Mouse (Mus musculus): Measurements from ENCODE around the gene Mipol1. TPM values are rescaled to one million over a fixed set of nuclear protein-coding genes. Genes with fewer than 3 reads are reported as not detected.
"Not testable (repeated sequence)": the region's sequence is repeated elsewhere in the genome, so short reads cannot be mapped to it uniquely, and the experiment has no call there.

The Mipol1 gene
- total RNA-seq, 2 experiments from 2014 or later, result 8.1 to 8.4 TPM

DNA sequence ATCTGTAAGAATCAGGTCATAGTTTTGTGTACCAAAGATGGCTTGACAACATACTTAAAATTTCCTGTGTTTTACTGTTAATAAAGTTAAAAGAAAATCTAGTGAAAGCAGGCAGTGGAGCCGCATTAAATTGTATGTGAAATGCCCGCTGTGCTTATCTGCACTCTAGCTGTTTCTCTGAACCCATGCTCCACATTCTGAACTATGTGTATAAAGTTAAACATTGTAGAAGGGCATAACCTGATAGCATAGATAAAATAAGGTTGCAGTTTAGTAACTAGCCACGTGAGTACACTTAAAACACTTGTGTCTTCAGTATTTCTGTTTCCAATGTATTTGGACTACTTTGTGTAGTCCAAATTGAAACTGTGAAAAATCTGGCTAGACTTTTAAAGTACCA lies 183.6 kb downstream of the Mipol1 start:
- DNase-seq (ENCODE audit: low spot score in 2 of 2), result no peak

DNA sequence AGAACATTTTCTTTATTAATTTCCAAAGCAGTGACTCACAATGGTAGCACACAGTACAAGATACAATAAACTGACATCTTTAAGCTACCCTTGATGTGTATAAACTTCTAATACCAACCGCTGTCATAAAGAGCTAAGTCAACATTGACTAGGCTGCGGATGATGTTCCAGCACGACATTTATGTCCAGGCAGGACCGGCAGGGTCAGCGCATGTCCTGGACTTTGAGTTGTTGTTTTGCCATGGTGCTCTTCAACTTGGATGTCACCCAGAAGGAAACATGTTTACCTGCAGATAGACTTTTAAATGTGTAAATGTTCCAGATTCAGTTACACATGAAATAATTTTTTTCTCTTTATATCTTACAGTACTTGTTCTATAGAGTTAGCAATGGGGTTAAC lies 194.7 kb downstream of the Mipol1 start:
- no peak for DNase-seq (ENCODE audit: low spot score in 2 of 2)

DNA sequence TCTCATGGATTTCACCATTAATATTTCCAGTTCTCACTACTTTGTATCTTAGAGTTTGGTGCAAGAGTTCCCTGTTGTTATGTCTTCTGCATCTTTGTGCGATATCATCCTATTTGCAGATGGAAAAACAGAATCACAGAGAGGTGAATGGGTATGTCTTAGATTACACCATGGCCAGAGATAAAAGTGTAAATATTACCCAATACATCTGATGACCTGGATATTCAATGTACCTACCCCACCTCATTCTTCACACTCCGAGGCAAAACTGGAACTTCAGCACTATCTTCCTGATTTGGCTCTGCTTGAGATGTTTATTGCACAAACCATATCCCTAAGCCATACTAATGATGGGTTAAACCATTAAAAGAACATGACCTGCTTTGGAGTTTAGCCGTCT lies 198.0 kb downstream of the Mipol1 start:
- no peak for DNase-seq (ENCODE audit: low spot score in 2 of 2)

DNA sequence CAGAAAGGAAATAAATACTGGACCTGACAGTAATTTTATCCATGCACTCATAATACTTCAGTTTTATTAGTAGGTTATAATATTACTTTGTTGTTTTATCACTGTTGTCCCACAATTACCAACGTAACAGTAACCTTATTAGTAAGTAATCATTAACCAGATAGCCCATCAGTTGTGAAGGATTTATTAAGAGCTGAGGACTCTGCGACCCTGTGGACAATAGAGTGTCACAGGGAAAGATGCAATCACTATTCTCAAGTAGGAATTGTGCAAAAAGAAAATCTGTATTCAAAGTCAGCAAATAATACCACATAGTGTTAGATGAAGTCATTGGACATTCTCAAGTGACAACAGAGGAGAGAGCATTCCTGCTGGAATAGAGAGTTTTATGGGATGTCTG lies 198.5 kb downstream of the Mipol1 start:
- DNase-seq (ENCODE audit: low spot score in 2 of 2), result no peak

DNA sequence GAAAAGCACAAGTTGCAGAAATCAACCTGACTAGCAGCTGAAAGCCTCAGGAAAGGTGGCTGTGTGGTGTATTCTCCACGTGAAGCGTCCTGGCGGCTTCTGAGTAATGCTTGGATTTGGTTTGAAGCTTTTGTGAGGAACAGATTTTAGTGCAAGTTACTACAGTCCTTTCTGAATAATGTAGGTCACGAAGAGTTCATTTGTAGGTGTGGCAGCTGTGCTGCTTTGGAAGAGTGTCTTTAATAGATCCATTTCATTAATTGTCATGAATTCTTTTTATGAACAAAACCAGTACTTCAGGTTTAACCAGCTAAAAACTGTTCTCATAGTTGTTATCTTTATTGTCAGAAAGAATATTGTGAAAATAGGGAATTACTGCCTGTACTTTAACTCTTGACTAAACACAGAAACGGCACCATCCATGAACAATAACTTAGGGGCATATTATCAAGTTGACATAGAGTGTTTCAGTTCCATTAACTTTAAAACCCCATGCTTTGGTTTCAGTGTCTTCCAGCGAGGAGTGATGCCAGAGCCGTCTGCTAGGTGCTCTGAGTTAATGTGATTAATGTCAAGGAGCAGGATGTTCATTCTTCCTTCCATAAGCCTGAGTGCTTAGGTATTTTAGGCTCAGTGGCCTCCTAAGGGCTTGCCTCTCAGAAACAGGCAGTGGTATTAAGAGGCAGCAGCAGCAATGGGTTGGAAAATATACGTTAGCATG lies 206.9 kb downstream of the Mipol1 start:
- DNase-seq (ENCODE audit: low spot score in 2 of 2), result not testable (repeated sequence)

DNA sequence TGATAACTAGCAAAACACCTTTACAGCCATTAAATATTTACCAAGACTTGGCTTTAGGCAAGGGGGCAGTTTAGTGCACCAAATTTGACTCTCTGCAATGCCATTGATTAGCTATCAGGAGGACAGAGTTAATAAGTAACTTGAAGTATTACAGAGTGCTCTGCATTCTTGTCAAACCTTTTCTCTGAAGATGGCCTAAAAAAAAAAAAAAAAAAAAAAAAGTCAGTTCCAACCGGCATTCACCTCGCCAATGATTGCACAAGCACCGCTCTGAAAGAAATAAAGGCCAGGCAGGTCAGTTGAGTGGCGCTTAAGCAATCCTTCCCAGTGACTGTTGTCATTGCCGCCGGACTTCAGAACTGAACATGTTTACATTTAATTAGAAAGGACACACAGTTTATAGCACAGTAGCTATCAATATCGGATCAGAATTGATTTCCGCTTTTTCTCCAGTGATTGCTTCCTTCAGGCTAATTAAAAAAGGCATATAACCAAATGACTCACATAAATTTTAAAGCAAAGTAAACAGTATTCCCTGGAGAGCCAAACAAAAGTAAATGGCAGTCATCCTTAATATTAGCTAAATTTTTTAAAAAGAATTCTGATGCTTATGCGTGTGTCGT lies 214.2 kb downstream of the Mipol1 start:
- DNase-seq (ENCODE audit: low spot score in 2 of 2), result no peak

DNA sequence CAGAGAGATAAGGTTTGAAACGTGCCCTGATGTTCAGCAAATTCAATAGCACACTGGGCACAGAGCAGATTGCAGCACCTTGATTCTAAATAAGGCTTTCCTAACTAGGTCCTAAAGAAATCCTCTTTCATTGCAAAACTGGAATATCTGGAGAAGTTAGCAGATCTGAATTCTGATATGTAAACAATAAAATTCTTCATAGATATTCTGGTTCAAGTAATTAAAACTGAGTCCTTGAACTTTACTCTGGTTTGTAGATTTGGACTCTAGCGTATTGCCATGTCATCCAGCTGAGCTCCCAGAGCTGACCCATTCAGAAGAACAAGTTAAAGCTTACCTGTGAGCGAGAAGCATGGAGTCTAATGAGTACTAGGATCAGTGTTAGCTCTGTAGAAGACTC lies 217.1 kb downstream of the Mipol1 start:
- DNase-seq (ENCODE audit: low spot score in 2 of 2), result no peak

DNA sequence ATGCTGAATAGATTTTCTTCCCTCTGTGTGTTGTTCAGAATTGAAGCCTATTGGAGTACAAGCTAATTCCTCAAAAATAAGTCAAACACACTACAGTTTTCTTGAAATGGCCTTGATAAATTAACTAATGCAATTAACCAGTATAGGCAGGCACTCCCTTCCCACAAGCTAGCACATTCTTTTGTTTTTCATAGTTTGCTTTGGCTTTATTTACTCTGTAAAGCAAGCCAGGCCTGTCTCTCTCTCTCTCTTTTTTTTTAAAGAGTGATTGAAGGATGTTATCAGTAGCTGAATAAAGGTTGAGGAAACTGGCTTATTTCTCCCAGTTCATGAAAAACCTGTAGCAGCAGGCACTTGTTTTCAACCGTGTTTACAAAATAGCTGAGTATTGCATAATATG lies 219.1 kb downstream of the Mipol1 start:
- no peak for DNase-seq (ENCODE audit: low spot score in 2 of 2)

DNA sequence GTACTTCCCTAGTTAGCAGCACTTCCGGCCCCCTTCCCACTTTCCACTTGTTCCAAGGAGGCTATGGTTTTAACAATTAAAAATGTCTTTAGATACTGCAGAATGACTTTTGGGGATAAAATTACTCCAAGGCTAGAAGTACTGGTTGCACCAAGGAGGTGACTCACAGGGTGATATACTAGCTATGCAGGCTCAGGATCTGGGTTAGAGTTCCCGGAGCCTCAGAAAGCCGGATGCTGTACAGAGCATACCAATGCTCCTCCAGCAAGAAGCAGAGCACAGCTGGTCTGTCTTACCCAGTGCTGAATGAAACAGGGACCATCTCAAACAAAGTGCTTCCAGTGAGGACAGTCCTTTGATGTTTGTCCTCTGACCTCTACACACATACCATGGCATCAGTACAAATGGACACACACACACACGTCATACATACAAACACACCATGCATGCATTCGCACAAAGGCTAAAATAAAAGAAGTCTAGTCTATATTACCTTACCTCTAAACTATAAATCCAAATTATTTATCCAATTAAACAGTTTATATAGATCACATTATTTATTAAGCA lies 219.9 kb downstream of the Mipol1 start:
- DNase-seq (ENCODE audit: low spot score in 2 of 2), result no peak

DNA sequence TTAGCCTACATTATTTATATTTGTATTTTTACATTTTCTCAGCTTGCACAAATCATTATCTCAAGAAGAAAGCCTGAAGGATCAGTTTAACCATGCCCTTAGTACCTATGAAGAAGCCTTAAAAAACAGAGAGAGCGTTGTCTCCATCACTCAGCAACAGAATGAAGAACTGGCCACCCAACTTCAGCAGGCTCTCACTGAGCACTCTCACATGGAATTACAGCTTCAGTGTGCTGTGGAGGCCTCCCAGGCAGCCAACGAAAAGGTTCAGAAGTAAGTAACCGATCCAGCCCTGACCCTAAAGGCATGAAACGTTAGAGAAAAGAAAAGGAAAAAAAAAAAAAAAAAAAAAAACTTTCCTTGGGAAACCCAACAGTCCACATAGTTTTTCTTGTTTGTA lies 226.7 kb downstream of the Mipol1 start:
- no peak for DNase-seq (ENCODE audit: low spot score in 2 of 2)

DNA sequence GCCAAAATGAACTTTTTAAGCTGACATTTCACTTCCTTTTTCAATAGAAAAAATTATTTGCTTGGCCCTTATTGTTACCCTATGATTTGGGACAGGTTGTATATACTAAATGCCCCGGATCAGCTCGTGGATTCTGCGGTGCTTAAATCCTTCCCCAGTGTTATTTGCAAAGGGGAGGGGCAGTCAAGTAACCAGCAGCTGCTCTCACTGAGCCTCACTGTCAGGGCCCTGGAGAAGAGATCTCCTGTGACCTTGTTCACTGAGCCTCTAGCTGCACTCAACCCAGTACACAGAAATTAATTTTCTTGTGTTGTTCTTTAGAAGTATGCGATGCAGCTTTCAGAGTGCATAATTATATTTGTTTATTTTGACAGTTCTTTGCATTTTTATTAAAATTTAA lies 227.1 kb downstream of the Mipol1 start:
- DNase-seq (ENCODE audit: low spot score in 2 of 2), result no peak

DNA sequence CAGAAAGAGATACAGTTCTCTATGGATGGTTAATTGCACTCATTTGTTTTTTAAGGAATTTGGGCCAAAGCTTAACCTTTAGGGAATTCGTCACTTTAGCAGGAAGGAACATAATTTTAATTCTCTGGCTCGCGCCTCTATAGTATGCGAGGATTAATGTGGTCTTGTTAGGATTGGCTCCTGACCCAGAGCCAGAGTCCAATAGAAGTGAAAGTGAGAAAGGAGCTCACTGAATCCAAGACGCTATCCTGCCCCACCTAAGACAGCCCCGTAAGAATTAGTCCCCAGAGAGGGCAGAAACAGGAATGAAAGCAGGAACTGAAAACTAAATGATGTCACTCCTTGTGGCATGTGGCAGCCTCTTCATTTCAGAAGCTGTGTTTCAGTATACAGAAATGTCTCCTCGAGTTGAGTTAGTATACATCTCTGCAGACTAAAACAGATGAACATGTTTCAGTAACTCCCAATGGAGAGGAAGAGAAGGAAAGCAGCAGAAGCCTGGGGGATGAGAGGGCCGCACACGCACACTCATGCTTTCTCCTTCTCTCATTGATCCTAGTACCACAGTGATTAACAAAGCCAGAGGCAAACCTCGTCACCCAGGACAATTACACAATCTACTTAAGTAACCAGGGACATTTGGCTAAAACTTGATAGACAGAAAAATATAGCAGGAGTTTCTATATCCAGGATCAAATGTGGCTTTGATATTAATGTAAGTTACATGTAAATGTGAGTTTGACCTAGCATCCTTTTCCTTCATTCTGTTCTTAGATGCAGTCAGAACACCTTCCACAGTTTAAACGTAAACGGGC lies 234.5 kb downstream of the Mipol1 start:
- no peak for DNase-seq (ENCODE audit: low spot score in 2 of 2)

DNA sequence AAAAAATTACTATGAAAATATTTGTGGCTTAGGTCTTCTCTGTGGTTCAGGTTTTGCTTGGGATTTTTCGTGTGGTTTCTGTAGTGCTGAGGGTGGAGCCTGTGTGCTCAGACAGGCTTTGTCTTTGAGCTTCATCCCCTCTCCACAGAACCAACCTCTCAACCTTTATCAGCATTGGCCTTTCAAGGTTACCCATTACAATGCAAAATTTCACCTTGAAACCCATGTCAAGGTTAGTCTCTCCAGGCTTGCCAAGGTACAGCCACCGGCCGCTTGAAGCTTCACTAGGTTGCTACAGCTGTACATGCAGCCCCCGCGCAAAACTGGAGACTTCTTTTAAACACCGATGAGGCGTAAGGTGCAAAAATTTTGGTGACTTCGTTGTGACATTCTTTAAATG lies 241.6 kb downstream of the Mipol1 start:
- no peak for DNase-seq (ENCODE audit: low spot score in 2 of 2)

DNA sequence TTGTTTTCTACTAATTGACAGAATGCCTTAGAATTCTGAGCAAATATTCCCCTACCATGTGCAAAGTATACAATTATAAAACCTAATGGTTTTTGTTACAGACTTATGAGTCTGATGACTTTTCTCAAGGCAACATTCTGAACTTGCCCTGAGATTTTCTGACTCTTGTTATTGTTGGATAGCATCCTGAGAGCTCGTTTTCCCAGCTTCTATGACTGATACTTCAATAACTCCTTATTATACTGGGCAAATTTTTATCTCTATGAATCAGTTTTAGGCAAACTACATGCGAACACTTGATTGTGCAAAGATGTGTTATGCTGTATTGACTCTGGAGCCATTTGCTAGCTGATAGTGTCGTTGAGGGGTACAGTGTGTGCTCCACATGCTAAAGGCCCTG lies 246.6 kb downstream of the Mipol1 start:
- no peak for DNase-seq (ENCODE audit: low spot score in 2 of 2)

DNA sequence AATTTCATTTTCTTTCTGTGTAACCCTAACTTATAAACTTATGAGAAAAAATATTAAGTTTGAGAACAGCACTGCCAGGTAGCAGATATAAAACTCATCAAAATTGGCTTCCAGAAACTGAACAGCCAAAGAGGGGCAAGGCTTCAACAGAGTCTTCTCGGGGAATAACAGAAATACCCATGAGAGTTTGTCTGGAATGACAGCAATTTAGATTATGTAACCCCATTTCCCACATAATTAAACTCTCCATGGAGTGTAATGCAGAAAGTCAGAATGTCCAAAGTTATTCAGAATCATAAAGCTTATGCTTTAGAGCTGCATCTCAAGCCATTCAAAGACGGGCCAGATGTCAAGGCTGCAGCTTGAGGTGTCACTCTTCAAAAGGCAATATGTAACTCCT lies 251.6 kb downstream of the Mipol1 start:
- DNase-seq (ENCODE audit: low spot score in 2 of 2), result no peak

DNA sequence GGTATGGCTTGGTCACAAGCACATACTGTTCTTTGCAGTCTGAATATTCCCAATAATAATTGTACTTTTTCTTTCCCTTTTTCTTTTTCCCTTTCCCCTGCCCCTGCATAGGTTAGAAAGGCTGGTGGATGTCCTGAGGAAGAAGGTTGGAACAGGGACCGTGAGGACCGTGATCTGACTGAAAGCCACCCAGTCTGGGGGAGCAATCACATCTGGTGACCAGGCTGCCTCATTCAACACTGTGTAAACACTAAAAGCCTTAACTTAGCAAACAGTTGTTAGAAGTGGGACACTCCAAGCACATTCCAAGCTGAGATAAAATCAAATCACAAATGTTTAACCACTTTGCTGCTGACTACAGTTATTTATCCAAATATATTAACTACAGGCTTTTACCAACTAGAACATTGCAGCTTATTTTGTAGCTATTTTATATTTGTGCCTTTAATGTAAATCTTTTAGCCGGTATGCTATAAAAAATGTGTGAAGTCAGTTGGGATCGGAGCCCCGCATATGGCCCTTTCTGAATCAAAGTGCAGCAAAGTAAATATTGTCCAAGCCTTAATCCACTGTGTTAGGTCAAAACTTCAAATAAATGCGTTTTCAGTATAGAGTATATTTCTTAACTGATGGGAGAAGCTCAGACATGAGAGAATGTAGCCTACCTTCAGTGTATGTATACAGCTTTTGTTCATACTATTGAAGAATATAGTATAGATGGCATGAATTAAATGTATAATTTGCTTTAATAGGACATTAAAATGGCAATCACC lies 266.3 kb downstream of the Mipol1 start:
- DNase-seq (ENCODE audit: low spot score in 2 of 2), result no peak

DNA sequence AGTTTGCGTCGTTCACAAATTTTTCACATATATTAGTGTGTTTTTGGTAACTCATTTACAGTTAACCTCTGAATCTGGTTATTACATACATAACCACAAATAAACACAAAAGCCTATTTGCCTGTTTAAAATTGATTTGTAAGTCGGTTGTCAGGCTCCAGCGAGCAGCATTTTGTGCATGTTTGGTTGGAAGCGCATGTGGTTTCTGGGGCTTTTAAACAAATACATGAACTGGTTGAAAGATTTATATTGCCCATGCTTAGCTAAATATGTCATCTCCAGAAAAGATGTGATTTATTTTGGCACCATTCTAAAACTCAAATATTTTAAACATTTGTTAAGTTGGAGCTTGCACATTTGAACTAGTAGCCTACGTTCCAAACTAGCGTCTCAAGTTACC lies 270.0 kb downstream of the Mipol1 start:
- no peak for DNase-seq (ENCODE audit: low spot score in 2 of 2)

DNA sequence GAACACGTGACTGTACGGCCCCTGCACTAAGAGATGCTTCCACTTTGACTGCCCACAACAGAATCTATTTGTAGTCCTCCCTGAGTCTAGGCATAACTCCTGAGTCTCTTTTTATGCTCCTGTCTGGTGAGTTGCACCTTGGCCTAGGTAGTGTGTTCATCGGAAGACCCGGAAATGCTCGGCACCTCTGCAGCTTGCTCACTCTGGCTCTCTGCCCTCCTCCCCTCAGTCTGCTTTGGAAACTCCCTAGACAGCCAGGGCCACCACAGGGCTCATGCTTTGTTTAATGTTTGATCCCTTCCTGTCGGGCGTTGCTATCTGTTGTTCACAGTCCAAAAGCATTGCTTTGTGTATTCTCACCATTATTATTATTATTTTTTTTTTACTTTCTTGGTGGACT lies 275.1 kb downstream of the Mipol1 start:
- no peak for DNase-seq (ENCODE audit: low spot score in 2 of 2)

DNA sequence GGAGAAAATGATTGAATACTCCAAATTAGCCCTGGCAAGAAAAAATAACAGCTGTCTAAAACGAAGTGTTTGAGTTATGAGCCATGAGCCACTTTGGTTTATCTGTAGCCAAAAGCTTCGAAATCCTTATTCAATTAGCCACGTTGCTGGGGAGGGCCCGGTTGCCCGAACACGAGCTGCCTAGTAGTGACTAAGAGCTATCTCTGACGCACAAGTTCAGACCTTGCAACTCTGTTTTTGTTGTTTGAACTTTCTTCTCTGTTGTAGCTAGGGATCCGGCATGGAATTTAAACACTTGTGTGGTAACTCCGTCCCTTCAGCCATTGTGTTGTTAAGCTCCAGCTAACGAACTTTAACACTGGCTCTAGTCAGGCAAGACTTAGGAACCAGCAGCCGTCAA lies 278.7 kb downstream of the Mipol1 start:
- no peak for DNase-seq (ENCODE audit: low spot score in 2 of 2)

DNA sequence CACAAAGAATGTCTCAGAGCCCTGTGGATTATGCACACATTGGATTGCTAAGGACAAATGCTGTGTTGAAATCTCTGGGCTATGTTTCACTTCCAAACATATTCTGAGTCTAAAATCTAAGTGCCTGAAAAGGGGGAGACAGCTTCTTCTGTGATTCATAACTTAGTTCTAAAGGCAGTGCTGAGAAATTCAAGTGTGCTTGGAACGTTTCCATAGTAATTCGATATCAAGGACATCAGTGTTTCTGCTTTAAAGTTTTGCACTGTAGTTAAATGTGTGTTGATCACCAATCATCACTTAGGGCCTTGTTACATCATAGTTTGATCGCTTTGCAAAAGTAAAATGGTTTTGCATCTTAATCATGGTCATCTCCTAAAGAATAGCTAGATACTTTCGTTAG lies 279.5 kb downstream of the Mipol1 start:
- DNase-seq (ENCODE audit: low spot score in 2 of 2), result no peak

DNA sequence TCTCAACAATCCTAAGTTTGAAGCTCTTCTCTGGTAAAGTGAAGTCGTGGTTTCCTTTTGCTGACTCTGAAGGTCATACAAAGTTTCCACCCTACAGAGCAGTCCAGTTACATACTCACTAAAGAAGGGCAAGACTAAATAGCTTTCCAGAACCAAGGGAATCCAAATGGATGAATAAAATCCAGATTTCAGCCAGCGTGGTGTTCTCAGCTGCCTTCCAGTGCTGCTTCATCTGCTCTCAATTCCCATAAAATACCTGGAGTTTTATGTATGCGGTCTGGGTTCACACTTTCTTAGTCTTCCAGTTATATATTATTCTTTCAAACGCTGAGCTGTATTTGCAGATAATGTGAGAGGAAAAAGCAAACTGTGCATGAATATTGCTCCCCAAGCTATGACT lies 280.9 kb downstream of the Mipol1 start:
- no peak for DNase-seq (ENCODE audit: low spot score in 2 of 2)

Measured in adrenal gland, adult 18-20 months (tissue).